ENCODE assay signal across 14 mouse cellular contexts in genomic region chr5:68149946-68150345, GRCm38 (mm10).
A peak's percentile ranks its signal among the peaks of the same experiment; 100 is the strongest.
DNase-seq lines count a peak whose midpoint lies in the region; ATAC-seq and TF ChIP-seq lines count a peak whose summit lies in the region.
"Had no signal": no experiment of that assay in that cellular context is flagged by ENCODE, and none has a peak within 500 bp of the region (broad histone marks: within the 10 kb centered on the region; RNA-seq: fewer than 3 reads in every experiment).

No protein-coding gene starts in this region.

- no peak overlapping the region for H3K27ac ChIP-seq in forebrain, embryonic 13.5 days
- no peak overlapping the region for H3K27ac ChIP-seq in forebrain, embryonic 11.5 days (ENCODE audit: low read depth, low read length)
- no peak overlapping the region for H3K27ac ChIP-seq in midbrain, postnatal 0 days (ENCODE audit: low read depth, low read length)
- no peak overlapping the region for H3K27ac ChIP-seq in midbrain, embryonic 10.5 days (replicated peaks)
- H3K27ac ChIP-seq in neural tube, embryonic 15.5 days (replicated peaks), result no peak overlapping the region
- H3K27ac ChIP-seq: limb, embryonic 15.5 days; lung, embryonic 15.5 days; neural tube, embryonic 13.5 days had no signal

- DNase-seq in forebrain, embryonic 11.5 days (ENCODE audit: low spot score), result no peak
- DNase-seq in midbrain, postnatal 0 days (ENCODE audit: low spot score), result peak; percentile 91
- DNase-seq in midbrain, embryonic 10.5 days (ENCODE audit: low spot score), result no peak
- peak; percentile 89 to 91 for DNase-seq in cerebellum, postnatal 14 days
- DNase-seq in kidney, postnatal 25 days, result no peak
- no peak for DNase-seq in gastrocnemius, postnatal 14 days
- DNase-seq: heart, adult 18-20 months; heart, postnatal 14 days; kidney, adult 2 months had no signal

- 55% methylated on average over 3 of the region's 3 CpGs for WGBS in forebrain, embryonic 13.5 days
- 73% methylated on average over 3 of the region's 3 CpGs for WGBS in forebrain, embryonic 11.5 days
- 61% methylated on average over 3 of the region's 3 CpGs for WGBS in midbrain, postnatal 0 days
- 85% methylated on average over 3 of the region's 3 CpGs for WGBS in midbrain, embryonic 10.5 days
- 57% methylated on average over 3 of the region's 3 CpGs for WGBS in neural tube, embryonic 15.5 days

- H3K36me3 ChIP-seq in forebrain, embryonic 13.5 days (ENCODE audit: poor library complexity, severe bottlenecking), result no peaks in the 10 kb centered on the region
- H3K36me3 ChIP-seq in forebrain, embryonic 11.5 days (ENCODE audit: control insufficient read depth, insufficient read depth, low read length), result no peaks in the 10 kb centered on the region
- H3K36me3 ChIP-seq in midbrain, postnatal 0 days (ENCODE audit: insufficient read depth, low read length), result no peaks in the 10 kb centered on the region
- H3K36me3 ChIP-seq in midbrain, embryonic 10.5 days, result no peaks in the 10 kb centered on the region
- H3K36me3 ChIP-seq in neural tube, embryonic 15.5 days, result no peaks in the 10 kb centered on the region
- H3K36me3 ChIP-seq: limb, embryonic 15.5 days; lung, embryonic 15.5 days; neural tube, embryonic 13.5 days had no signal

- peak; percentile 87 for ATAC-seq in forebrain, embryonic 13.5 days
- ATAC-seq in forebrain, embryonic 11.5 days (replicated peaks; ENCODE audit: low FRiP score), result no peak
- peak; percentile 52; the same call in 1 of the 2 replicates for ATAC-seq in midbrain, postnatal 0 days (ENCODE audit: low FRiP score)
- peak; percentile 47; the same call in 1 of the 2 replicates for ATAC-seq in neural tube, embryonic 15.5 days (ENCODE audit: low FRiP score)

- 0 out of 2 replicates have a peak, but pooled peaks cover 4% of the 10 kb centered on the region for H3K4me1 ChIP-seq in forebrain, embryonic 13.5 days
- H3K4me1 ChIP-seq in forebrain, embryonic 11.5 days (replicated peaks; ENCODE audit: control insufficient read depth, insufficient read depth, low read length), result no peaks in the 10 kb centered on the region
- H3K4me1 ChIP-seq in midbrain, postnatal 0 days (ENCODE audit: insufficient read depth, low read length), result no peaks in the 10 kb centered on the region
- no peaks in the 10 kb centered on the region for H3K4me1 ChIP-seq in midbrain, embryonic 10.5 days
- H3K4me1 ChIP-seq in neural tube, embryonic 15.5 days, result no peaks in the 10 kb centered on the region
- H3K4me1 ChIP-seq: limb, embryonic 15.5 days; lung, embryonic 15.5 days; neural tube, embryonic 13.5 days had no signal

- no peaks in the 10 kb centered on the region for H3K27me3 ChIP-seq in forebrain, embryonic 13.5 days
- no peaks in the 10 kb centered on the region for H3K27me3 ChIP-seq in forebrain, embryonic 11.5 days (ENCODE audit: control insufficient read depth, insufficient read depth, low read length)
- H3K27me3 ChIP-seq in midbrain, postnatal 0 days (ENCODE audit: insufficient read depth, low read length), result no peaks in the 10 kb centered on the region
- no peaks in the 10 kb centered on the region for H3K27me3 ChIP-seq in midbrain, embryonic 10.5 days (ENCODE audit: low read depth, poor library complexity, severe bottlenecking)
- H3K27me3 ChIP-seq in neural tube, embryonic 15.5 days (replicated peaks), result no peaks in the 10 kb centered on the region
- H3K27me3 ChIP-seq: limb, embryonic 15.5 days; lung, embryonic 15.5 days; neural tube, embryonic 13.5 days had no signal

- H3K4me3 ChIP-seq in forebrain, embryonic 13.5 days, result no peak overlapping the region
- H3K4me3 ChIP-seq in forebrain, embryonic 11.5 days (ENCODE audit: low read depth, low read length), result no peak overlapping the region
- no peak overlapping the region for H3K4me3 ChIP-seq in midbrain, postnatal 0 days (ENCODE audit: low read depth, low read length)
- H3K4me3 ChIP-seq in midbrain, embryonic 10.5 days, result no peak overlapping the region
- H3K4me3 ChIP-seq in neural tube, embryonic 15.5 days (replicated peaks), result no peak overlapping the region
- H3K4me3 ChIP-seq: limb, embryonic 15.5 days; lung, embryonic 15.5 days; neural tube, embryonic 13.5 days had no signal

- TF ChIP-seq CTCF in midbrain, postnatal 0 days (IDR thresholded peaks at IDR 0.05), result no peak

- H3K9me3 ChIP-seq in forebrain, embryonic 13.5 days (replicated peaks), result no peaks in the 10 kb centered on the region
- H3K9me3 ChIP-seq in forebrain, embryonic 11.5 days (ENCODE audit: control insufficient read depth, low read length), result no peaks in the 10 kb centered on the region
- no peaks in the 10 kb centered on the region for H3K9me3 ChIP-seq in midbrain, postnatal 0 days (ENCODE audit: low read length)
- H3K9me3 ChIP-seq in midbrain, embryonic 10.5 days (replicated peaks), result no peaks in the 10 kb centered on the region
- no peaks in the 10 kb centered on the region for H3K9me3 ChIP-seq in neural tube, embryonic 15.5 days (replicated peaks)
- H3K9me3 ChIP-seq: limb, embryonic 15.5 days; lung, embryonic 15.5 days; neural tube, embryonic 13.5 days had no signal

- intact Hi-C loops in gastrocnemius, postnatal 14 days (cut with DNase I; ENCODE audit: low total_unique reads), result no loop called here

- H3K4me2 ChIP-seq in forebrain, embryonic 13.5 days, result no peak overlapping the region
- H3K4me2 ChIP-seq in forebrain, embryonic 11.5 days (ENCODE audit: low read depth, low read length, severe bottlenecking), result no peak overlapping the region
- H3K4me2 ChIP-seq in midbrain, postnatal 0 days (ENCODE audit: low read depth, low read length, poor library complexity, severe bottlenecking), result no peak overlapping the region
- no peak overlapping the region for H3K4me2 ChIP-seq in neural tube, embryonic 15.5 days
- H3K4me2 ChIP-seq: limb, embryonic 15.5 days; lung, embryonic 15.5 days; neural tube, embryonic 13.5 days had no signal

- no peak overlapping the region for H3K9ac ChIP-seq in forebrain, embryonic 13.5 days
- no peak overlapping the region for H3K9ac ChIP-seq in forebrain, embryonic 11.5 days (ENCODE audit: low read length)
- H3K9ac ChIP-seq in midbrain, postnatal 0 days (replicated peaks; ENCODE audit: low read length, poor library complexity, severe bottlenecking), result no peak overlapping the region
- no peak overlapping the region for H3K9ac ChIP-seq in neural tube, embryonic 15.5 days (replicated peaks)
- H3K9ac ChIP-seq: limb, embryonic 15.5 days; lung, embryonic 15.5 days; neural tube, embryonic 13.5 days had no signal

Comparison
In these comparisons a context has a peak if more than half of its experiments do, and no peak if none do; other contexts are left out.
1. DNase-seq: peak in midbrain, postnatal 0 days (single experiment) and cerebellum, postnatal 14 days (2 of 2); none in forebrain, embryonic 11.5 days (single experiment), midbrain, embryonic 10.5 days (single experiment), kidney, postnatal 25 days (0 of 2) and gastrocnemius, postnatal 14 days (single experiment).